In the genomic region with DNA sequence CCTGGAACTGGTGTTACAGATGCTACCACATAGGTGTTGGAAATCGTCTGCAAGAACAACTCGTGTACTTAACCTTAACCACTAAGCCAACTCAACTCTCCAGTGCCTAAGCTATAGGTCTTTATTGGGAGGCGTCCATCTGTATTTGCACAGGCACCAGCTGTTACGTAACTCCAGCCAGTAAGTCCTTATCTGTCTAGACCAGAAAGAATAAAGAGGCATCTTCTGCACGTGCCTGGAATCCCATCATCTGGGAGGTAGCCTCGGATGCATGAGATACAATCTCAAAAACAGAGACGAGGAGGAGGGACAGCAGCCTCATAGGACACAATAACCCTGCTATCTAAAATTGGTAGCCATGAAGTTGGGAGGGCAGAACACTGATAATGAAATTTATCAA, we compare ENCODE assay signal across 1 mouse cellular context.
TF ChIP-seq lines count a peak whose summit lies in the region.

No protein-coding gene starts in this region.

TF ChIP-seq in MEL, 35 proteins besides CTCF, POLR2A, EP300 and RAD21 (continued from another document):
- TF ChIP-seq UBTF (IDR thresholded peaks at IDR 0.05; ENCODE audit: borderline replicate concordance, insufficient read depth, low read depth, low read length) = no peak
- TF ChIP-seq RCOR1 (IDR thresholded peaks at IDR 0.05; ENCODE audit: low read depth, low read length) = no peak
- TF ChIP-seq JUND (IDR thresholded peaks at IDR 0.05; ENCODE audit: low read depth, low read length) = no peak
- TF ChIP-seq ELF1 (IDR thresholded peaks at IDR 0.05; ENCODE audit: low read depth, low read length) = no peak
- peak; percentile 92 for TF ChIP-seq TAL1 (IDR thresholded peaks at IDR 0.05; ENCODE audit: low read length)
- TF ChIP-seq BHLHE40 (IDR thresholded peaks at IDR 0.05; ENCODE audit: borderline replicate concordance, low read depth, low read length) = peak; percentile 99
- peak; percentile 34; the same call in 1 of the 2 replicates for TF ChIP-seq MAX (IDR thresholded peaks at IDR 0.05; ENCODE audit: low read length)
- TF ChIP-seq NELFE (IDR thresholded peaks at IDR 0.05; ENCODE audit: low read depth, low read length) = no peak
- no peak; the same call in 1 of the 2 replicates for TF ChIP-seq USF1 (IDR thresholded peaks at IDR 0.05; ENCODE audit: low read depth, low read length)
- TF ChIP-seq ETS1 (IDR thresholded peaks at IDR 0.05; ENCODE audit: low read depth, low read length) = peak; percentile 94
- TF ChIP-seq SIN3A (IDR thresholded peaks at IDR 0.05; ENCODE audit: low read length) = 0 out of 2 replicates have a peak, but pooled peaks have one; percentile 61
- peak; percentile 92 for TF ChIP-seq TCF12 (IDR thresholded peaks at IDR 0.05; ENCODE audit: low read depth, low read length)
- no peak for TF ChIP-seq ZNF384 (IDR thresholded peaks at IDR 0.05; ENCODE audit: low read depth, low read length)
- peak; percentile 76 for TF ChIP-seq GATA1 (IDR thresholded peaks at IDR 0.05; ENCODE audit: low read depth, low read length)
- peak; percentile 45; the same call in 1 of the 2 replicates for TF ChIP-seq MXI1 (IDR thresholded peaks at IDR 0.05; ENCODE audit: low read depth, low read length)
- TF ChIP-seq MAZ (IDR thresholded peaks at IDR 0.05; ENCODE audit: low read depth, low read length) = no peak
